Mouse (Mus musculus) mouse embryonic stem cell (cell line): Measurements from ENCODE around the gene Spred3.
"Not testable (repeated sequence)": the region's sequence is repeated elsewhere in the genome, so short reads cannot be mapped to it uniquely, and the experiment has no call there.

ENCODE experiments used
- in situ Hi-C, 2 experiments: fragments of 300-500 bp; cut with MboI; formaldehyde crosslinking; loops; 1 replicate in 1 of 2; 3 replicates in 1 of 2; pipeline ENCODE4 v1.14.3; 2019 to 2020; ENCODE audit warnings: low sequenced_read_pairs in 2 of 2, low pct_unique_long_range_greater_than_20kb in 1 of 2, mixed read lengths in 1 of 2; ENCODE audit not compliant: unreplicated experiment in 1 of 2

The Spred3 gene

GRCm38 (mm10) chr7:29139237-29139636 lies 31.0 kb downstream of the Spred3 start:
- in situ Hi-C loops: not testable (repeated sequence)

GRCm38 (mm10) chr7:29137429-29137828 lies 32.8 kb downstream of the Spred3 start:
- in situ Hi-C loops: no loop called here

- in situ Hi-C loops: no loop called here
Observed at GRCm38 (mm10) chr7:29134693-29135386, 35.4 kb downstream of the Spred3 start, which contains the start of gene Rasgrp4. TSS of gene Rasgrp4 (plus strand) at chr7:29134851.

GRCm38 (mm10) chr7:29134230-29134629 lies 36.0 kb downstream of the Spred3 start:
- in situ Hi-C loops: no loop called here

GRCm38 (mm10) chr7:29128725-29129124 lies 41.5 kb downstream of the Spred3 start:
- in situ Hi-C loops: no loop called here

- in situ Hi-C loops: no loop called here
Observed at GRCm38 (mm10) chr7:29126173-29126915, 43.9 kb downstream of the Spred3 start.

- in situ Hi-C loops: no loop called here
Observed at GRCm38 (mm10) chr7:29124970-29125369, 45.2 kb downstream of the Spred3 start, which contains the start of gene Ryr1. TSS of gene Ryr1 (minus strand) at chr7:29125179.

- in situ Hi-C loops: no loop called here
Observed at GRCm38 (mm10) chr7:29123531-29124358, 46.5 kb downstream of the Spred3 start.

GRCm38 (mm10) chr7:29122821-29123220 lies 47.4 kb downstream of the Spred3 start:
- in situ Hi-C loops: no loop called here

GRCm38 (mm10) chr7:29119526-29119925 lies 50.7 kb downstream of the Spred3 start:
- in situ Hi-C loops: no loop called here

- in situ Hi-C loops: no loop called here
Observed at GRCm38 (mm10) chr7:29118142-29118851, 51.9 kb downstream of the Spred3 start.

GRCm38 (mm10) chr7:29108992-29109955 lies 60.9 kb downstream of the Spred3 start:
- in situ Hi-C loops: no loop called here
